Mouse (Mus musculus) cerebral cortex, adult 2 months (tissue): ENCODE measurements around the gene Lrrk1.

Experiments used
- WGBS: fragments of 180-500 bp; shearing (Covaris S2); methylation state at CpG from one replicate; pipeline ENCODE4 v1.1.7; 2018; 5-methylcytosine and 5-hydroxymethylcytosine counted together

The Lrrk1 gene

DNA sequence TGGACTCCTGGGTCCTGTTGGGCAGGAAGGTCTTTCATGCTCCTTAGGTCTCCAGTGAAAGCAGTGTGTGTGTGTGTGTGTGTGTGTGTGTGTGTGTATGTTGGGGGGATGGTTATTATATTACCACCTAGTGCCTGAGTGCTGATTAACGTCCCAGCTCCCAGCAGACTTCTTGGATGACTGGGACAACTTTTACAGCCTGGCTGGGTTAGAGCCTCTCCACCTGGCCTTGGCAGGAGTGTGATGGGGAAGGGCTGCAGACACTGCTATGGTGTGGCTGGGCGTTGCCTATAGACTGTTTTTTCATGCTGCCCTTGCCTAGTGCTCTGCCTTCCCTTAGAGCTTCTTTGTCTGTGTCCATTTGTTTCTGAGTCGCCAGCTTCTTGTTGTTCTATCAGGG is 48.1 kb downstream of the Lrrk1 start:
- WGBS = 73% methylated on average over 3 of the region's 3 CpGs

DNA sequence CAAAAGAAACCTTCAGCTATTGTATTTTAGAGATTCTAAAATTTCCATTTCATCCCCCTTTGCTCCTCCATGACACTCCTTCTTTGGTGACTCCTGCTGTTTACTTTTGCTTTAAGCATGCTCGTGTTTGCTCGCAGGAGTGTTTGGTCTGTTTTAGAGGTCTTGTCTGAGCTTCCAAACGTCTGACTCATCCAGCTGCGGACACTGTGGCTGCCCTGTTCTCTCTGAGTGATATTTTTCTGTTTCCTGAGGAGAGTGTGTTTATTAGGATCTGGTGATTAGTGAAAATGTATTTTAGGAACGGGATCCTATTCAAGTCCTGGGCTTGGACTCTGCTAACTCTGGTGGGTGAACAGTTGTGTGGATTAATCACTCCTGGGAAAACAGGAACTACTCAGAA is 48.5 kb downstream of the Lrrk1 start:
- 47% methylated on average over 5 of the region's 5 CpGs for WGBS

DNA sequence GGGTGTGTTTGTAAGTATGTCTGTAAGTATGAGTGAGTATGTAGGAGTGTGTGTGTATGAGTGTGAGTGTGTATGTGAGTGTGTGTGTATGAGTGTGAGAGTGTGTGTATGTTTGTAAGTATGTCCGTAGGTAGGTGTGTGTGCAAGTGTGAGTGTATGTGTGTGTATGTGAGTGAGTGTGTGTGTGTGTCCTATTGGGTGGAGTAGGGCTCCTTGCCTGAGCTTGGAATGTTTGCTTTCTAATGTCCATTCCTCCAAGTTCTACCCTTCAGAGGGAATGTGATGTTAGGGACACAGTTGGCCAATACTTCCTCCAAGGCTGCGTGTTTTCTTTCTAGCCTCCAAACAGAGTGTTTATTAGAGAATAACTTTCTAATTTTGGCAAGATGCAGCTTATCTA is 51.2 kb downstream of the Lrrk1 start:
- WGBS = 90% methylated on average over 2 of the region's 2 CpGs

DNA sequence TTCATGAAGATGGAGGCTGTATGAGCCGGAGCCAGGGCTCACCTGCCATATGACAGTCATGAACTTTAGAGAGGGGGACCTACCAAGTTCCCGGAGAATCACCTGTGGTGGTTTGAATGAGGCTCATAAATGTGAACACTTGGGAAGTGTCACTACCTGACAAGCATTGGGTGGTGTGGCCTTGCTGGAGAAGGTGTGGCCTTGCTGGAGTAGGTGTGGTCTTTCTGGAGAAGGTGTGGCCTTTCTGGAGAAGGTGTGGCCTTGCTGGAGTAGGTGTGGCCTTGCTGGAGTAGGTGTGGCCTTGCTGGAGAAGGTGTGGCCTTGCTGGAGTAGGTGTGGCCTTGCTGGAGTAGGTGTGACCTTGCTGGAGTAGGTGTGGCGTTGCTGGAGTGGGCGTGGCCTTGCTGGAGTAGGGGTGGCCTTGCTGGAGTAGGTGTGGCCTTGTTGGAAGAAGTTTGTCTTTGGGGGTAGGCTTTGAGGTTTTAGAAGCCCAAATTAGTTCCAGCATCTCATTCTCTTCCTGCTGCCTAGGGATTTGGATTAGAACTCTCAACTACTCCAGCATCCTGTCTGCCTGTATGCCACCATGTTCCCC is 54.1 kb downstream of the Lrrk1 start:
- 86% methylated on average over 4 of the region's 4 CpGs for WGBS

DNA sequence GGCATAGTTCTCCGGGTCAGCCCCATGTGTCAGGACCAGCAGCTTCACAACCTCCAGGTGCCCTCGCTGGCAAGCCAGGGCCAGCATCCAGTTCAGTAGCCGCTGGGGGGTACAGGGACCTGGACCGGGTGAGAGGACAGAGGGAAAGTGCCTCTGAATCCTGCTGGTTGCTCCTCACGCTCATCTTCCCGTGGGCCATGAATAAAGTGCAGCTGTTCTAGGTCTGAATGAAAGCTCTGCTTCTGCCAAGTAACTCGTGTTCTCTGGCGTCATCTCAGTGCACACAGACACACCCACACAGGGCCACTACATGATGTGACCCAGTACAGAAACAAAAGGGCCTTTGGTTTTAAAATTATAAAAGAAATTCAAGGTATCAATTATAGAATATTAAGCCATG is 55.8 kb downstream of the Lrrk1 start:
- 74% methylated on average over 8 of the region's 8 CpGs for WGBS

DNA sequence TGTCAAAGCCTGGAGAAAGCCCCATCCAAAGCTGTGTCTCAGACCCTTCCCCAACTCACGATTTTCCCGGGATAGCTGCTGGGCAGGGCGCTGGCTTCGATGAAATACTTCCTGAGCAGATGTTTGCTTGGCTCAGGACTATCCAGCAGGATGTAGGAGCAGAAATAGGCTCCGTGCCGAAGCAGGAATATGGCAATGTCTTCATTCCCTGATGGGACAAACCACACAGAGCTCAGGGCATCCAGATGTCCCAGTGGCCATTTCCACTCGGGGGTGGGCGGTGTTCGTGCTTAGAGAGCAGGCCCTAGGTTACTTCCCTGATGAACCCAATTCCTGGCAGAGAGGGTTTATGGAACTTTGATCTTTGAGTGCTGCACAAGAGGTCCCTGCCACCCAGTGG is 57.5 kb downstream of the Lrrk1 start:
- WGBS = 73% methylated on average over 9 of the region's 9 CpGs

DNA sequence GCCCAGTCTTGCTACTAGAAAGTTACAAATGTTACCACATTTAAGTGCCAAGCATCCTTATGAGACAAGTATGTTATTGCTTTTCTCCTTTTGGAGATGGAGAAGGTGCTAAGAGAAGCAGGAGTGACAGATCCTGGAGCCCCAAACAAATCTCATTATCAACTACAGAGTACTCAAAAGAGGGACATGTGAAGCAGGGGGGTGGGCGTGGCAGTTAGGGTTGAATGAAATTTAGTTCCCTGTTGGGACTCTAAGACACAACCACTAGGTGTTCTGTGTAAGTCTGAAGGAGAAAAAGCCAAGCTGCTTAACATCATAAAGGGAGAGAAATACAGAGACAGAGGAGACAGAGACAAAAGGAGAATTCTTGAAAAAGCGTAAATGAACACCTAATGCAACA is 60.6 kb downstream of the Lrrk1 start:
- 89% methylated on average over 2 of the region's 2 CpGs for WGBS

DNA sequence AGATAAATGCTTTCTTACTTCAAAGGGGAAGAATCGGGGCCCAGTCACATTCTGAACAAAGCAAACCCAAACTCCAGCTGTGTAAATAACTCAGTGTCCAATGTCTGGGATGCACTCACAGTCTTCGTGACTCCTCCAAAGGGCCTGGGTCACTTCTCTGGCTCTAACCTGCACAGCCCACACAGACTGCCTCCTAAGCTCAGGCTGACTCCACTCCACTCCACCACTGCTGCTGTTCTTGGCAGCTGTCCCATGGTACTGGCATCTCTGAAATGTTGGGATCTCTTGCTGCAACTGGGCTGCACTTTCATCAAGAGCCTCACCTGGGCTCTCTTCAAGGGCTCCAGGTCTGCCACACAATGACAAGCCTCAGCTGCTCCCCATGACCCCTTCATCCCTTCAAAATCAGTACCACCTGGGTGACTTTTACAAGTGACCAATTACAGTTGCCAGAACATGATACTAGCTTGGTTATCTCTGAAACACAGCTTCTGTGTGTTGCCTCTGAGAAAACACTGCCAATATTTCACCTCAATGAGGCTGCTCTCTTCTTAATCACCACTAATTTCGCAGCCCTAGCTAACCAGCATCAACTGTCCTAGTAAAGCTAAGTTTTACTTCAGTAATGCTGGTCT is 62.6 kb downstream of the Lrrk1 start:
- WGBS = 90% methylated on average over 3 of the region's 3 CpGs

DNA sequence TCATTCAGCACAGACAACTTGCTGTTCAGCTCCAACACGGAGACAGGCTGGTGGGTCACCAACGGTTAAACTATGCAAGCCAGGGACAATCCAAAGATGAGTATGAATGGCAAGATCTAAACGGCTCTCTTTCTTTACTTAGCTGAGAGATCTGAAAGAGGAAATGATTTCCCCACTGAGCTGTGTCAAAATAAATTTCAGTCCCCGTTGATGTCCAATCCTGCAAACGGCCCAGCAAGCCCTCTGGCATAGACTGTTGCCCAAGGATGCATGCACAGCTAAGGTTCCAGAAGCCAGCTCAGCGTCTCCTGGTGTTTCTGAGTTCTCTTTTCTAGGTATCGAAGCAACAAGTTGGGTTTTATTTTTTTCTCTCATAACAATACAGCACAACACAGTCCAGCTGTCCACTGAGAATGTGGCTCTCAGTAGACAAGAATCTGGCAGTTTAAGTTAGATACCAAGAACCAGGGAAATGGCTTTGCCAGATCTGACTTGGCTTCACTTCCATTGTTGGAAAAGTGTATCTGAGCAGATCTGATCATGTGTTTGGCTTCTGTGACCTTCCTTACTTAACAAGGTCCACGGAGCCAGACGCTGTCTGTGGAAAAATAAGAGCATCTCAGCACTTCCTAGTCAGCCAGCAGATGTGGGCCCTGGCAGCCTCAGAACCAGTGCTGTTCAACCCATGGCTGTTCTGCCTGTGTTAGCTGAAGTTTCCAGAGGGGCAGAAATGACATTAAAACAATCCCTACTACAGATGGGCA is 64.7 kb downstream of the Lrrk1 start:
- 81% methylated on average over 9 of the region's 9 CpGs for WGBS

DNA sequence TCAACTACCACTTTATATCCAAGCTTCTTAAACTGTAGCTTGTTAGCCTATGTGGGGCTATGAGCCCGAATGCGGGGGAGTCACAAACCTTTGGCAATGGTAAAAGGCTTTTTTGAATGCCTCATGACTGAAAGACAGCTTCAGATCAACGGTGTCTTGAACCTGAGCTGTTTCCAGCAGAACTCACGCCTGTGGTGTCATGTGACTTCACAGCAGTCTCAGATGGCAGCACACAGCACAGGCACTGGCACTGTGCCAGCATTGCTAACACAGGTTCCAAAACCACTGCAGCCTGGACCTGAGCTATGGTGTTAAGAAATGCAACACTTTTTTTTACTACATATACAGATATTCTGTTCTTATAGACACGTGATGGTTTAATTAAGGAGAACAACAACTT is 67.2 kb downstream of the Lrrk1 start:
- 42% methylated on average over 5 of the region's 5 CpGs for WGBS

DNA sequence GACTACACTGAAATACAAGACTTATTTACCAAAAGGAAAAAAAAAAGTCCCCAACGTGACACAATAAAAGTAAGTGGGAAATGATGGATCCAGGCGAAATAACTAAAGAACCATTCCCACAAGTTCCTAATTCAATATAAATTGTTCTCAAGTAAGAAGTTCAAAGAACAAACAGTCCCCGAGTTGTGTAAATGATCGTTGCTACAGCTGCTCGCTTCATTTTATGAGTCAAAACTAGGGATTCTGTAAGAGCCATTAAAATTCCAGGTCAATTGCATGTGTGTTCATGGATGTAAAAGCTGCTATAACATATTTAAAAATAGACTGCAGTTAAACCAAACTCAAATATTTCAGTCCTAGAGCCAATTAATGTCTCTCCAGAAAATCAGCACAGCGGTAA is 70.0 kb downstream of the Lrrk1 start:
- 92% methylated on average over 6 of the region's 6 CpGs for WGBS

DNA sequence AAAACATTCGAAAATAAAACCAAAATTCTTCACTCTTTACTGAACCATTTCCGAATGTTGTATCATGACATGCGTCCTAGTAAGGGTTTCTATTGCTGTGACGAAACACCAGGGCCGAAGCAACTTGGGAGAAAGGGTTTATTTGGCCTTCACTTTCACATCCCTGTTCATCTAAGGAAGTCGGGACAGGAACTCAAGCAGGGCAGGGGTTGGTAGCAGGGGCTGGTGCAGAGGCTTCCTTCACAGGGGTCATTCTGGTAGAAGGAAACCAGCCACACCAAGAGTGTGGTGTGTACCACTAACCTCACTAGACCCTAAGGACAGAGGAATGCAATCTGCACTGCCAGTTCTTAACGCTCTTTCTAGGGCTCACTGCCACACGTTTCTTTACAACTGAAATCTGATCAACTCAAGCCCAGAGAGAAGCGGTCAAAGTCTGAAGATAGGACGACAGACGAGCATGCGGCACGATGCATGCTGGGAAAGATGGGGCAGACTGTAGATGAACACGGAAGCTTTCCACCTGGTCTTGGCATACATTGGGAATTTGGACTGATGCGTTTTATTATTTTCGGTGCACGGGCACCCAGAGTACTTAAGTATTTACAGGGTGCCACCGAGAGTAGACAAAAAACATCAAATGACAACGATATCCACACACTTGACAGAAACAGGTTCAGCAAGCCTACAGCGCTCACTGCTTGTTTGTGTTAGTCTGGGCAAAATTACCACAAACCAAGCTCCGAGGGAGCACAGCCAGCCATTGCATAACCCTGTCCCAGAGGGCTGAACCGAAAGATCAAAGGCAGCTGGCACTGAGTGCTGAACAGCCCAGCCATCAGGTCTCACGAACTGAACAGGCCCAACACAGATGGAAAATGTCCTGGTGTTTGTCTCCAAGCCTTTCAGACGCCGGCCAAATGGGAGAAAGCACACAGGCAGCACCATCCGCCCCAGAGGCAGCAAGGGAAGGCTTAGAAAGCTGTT is 77.2 kb downstream of the Lrrk1 start:
- WGBS = 69% methylated on average over 26 of the region's 26 CpGs

DNA sequence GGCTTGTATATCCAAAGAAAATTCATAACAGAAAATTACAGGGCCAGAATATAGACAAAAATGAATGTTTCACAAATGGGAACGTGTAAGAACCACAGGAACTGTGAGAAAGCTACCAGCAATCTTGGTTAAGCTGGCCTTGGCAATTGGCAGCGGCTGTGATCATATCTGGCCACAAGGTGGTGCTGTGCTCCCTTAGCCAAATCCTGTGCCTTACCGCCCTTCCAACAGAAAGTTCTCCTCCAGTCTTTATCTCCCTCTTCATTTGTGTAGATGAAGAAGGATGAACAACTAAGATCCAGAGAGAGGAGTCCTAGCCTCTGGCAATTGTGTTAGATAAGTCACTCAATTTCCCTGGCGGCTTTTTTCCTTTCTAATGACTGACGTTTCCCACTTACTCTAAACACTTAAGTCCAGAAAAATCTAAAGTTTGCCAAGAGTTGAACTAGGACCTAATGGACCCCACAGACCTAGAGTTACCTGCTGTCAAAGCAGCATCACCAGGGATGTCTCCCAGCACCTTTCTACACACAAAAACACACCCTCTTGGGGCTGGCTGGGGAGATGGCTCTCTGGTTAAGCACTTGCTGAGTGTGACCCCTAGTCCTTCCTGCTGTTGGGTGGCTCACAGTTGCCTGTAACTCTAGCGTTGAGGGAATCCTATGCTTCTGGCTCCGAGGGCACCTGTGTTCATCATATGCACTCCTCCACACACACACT is 78.0 kb downstream of the Lrrk1 start:
- 40% methylated on average over 7 of the region's 7 CpGs for WGBS

DNA sequence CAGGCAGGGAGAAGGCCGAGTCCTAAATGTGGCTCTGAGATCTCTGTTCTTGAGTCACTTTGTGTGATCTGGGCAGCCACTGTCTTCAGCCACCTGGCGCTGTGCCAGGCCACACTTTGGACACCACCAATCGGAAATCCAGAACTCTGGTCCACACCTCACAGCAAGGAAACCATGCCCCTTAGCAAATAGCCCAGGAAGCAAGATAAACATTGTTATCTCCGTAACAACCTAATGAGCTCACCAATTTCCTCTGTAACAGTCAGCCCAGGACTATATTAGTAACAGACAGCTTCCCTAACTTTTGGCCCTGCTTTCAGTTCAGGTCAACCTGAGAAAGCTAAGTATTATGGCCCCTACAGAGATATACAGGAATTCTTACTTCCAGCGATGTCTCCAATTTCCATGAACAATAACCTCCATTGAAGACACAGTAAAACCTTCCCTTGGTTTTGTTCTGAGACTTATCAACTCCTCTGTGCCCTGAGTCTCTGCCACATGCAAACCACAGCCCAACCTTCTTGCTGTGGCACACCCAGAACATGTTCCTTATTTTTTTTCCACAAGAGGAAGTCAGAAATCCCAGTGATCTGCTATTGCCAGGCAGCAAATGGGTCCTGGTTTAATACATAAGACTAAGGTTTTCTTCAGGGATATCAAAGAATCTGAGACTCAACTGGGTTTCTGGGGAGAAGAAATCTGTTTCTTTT is 78.8 kb downstream of the Lrrk1 start:
- WGBS = 60% methylated on average over 5 of the region's 5 CpGs

DNA sequence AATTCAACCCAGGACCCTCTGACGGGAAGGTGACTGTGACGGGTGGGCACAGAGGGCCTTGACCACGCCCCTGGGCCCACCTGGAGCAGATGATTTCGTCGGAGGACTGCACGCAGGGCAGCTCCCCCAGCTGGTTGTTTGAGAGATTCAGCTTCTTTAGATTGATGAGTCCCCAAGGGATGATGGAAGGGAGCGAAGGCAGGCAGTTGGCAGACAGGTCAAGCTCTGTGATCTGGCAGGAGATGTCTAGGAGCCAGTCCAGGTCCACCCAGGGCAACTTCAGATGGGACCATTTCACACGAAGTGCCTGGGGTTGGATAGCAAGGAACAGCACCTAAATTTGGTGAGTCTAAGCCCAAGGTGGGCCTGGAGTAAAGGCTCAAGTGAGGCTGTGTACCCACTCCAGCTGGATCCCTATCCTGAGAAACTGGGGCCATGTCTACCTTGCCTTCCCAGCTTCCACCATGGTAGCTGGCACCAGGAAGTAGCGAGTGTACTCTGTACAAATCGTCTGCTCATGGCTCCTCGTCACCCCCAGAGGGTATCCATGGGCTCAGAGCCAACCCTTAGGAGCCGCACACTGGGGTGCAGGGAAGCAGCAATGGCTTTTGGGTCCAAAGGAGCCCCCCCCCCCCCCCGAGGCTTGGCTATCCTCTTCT is 79.4 kb downstream of the Lrrk1 start:
- WGBS = 75% methylated on average over 13 of the region's 13 CpGs

DNA sequence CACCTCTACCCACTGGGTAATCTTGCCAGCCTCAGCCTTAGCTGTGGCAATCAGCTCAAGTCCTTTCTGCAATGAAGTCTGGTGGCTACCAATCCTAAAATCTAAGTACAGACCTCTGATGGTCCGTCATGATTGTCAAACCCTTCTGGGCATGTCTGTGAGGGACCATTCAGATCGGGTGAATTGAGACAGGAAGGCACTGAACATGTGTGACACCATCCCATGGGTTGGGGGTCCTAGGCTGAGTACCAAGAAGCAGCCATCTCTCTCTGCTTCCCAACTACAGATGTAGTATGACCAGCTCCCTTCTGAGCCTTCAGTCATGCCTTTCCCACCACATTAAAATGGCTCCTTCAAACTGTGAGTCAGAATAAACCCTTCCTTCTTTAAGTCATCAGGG is 80.4 kb downstream of the Lrrk1 start:
- 97% methylated on average over 2 of the region's 2 CpGs for WGBS

DNA sequence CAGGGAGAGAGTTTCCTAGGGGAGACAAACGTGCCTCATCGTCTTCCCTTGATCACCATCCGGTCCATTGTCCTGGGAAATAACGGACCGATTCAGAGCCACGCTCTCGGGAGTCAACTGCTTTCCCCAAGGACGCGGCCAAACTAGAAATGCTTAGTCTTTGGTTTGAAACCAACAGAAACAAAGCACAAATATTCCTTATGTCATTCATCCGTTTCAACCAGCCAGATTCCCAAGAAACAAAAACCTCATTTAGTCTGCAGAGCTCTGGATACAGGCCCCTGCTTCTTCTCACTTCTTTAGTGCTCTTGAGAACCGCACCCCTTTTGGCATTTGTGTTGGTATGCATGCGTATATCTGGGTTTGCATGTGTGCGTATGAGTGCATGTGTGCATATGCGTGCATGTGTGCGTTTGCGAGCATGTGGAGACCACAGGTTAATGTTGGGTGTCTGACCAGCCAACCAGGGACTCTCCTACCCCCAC is 82.4 kb downstream of the Lrrk1 start:
- 74% methylated on average over 16 of the region's 16 CpGs for WGBS

DNA sequence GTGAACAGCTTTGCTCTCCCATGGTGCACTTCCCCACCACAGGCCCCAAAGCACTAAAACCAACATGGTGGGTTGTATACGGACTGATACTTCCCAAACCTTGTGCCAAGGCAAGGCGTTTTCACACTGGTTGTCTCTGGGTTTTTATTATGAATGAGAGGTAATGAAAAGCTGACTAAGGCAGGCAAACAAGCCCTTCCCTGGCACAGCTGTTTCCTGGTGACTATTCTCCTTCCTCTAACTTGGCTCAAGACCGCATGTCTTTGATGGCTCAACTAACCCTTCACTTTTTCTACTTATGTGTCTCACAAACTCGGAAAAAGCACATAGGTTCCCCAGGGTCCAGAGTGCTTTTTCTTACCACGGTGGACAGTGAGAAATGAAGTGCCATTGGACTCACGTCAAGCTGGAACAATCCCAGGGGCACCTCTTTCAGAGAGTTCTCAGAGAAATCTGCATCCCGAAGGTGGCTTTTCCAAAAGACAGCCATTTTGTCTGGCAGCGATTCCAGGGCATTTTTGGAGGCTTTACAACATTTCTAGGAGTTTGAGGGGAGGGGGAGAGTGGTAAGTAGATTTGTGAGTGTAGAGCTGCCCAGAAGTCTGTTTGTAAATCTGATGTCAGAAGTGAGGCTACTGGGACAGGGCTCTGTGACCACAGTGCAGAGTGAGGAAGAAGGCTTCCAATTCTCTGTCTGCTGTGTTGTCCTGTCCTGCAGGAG is 83.0 kb downstream of the Lrrk1 start:
- WGBS = 62% methylated on average over 8 of the region's 8 CpGs

DNA sequence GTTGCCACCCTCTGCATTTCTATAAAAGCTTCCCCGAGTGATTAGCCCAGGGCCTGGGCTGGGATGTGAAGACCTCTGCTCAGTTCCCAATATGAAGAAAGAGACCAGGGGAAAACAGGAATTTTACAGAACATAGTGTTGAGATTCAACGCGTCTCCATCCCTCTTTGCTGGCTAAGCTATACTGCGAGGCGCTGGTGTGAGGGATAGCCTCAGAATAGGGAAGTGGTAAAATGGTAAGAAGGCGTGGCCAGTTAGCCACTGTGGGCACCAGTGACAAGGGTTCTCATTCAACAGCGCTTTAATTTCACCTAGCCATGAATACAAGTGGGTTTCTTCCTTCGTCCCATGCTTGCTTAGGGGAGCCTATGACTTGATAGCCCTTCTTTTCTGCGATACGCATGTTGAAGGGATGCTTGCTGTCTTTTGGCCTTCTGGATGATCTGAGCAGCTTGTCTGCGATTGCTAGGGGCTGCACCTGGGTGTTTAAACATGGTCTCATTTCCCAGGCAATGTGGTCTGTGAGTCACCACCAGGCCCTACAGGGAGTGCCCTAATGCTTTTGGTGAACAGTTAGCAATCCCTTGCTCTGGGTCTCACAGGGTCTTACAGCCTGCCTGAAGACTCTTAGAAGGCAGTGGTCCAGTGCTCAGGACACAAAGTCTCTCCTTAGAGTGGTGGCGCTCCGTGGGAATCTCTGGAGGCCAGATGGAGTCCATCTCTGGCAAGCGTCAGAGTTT is 84.1 kb downstream of the Lrrk1 start:
- 93% methylated on average over 14 of the region's 14 CpGs for WGBS
